Mouse (Mus musculus) cortical plate, adult 2 months (tissue): ENCODE measurements around the gene Tpm1. TPM values are rescaled to one million over a fixed set of nuclear protein-coding genes. Genes with fewer than 3 reads are reported as not detected.

ENCODE experiments used
- H3K27ac ChIP-seq: fragments of 200-500 bp; 2 replicates; pipeline ENCODE4 v1.5.1; 2012; ENCODE audit warnings: low read length, control low read depth, inconsistent platforms; ENCODE audit not compliant: insufficient read depth
- H3K4me1 ChIP-seq: fragments of 200-500 bp; 2 replicates; pipeline ENCODE4 v1.6.1; 2011; ENCODE audit warnings: low read length; ENCODE audit not compliant: control insufficient read depth, insufficient read depth
- H3K4me3 ChIP-seq: fragments of 200-500 bp; 2 replicates; pipeline ENCODE4 v1.5.1; 2011; ENCODE audit warnings: mild to moderate bottlenecking, low read length, control low read depth; ENCODE audit not compliant: insufficient read depth
- CTCF ChIP-seq: fragments of 200-500 bp; IDR thresholded peaks from 2 replicates; pipeline ENCODE4 v1.5.1; 2011; ENCODE audit warnings: mild to moderate bottlenecking, control low read depth, low read length; ENCODE audit not compliant: insufficient read depth; ENCODE audit errors: extremely low read depth
- POLR2A ChIP-seq: fragments of 200-500 bp; IDR thresholded peaks from 2 replicates; pipeline ENCODE4 v1.6.1; 2011; ENCODE audit warnings: mild to moderate bottlenecking, low read length, control low read depth; ENCODE audit not compliant: insufficient read depth; ENCODE audit errors: extremely low read depth
- polyA plus RNA-seq: library from polyadenylated mRNA; depleted of rRNA; stranded (reverse); fragments of >200 nt; gene quantifications from 2 replicates; pipeline ENCODE4 v1.2.3, GENCODE M21; 2012; rRNA removed

The Tpm1 gene
- polyA plus RNA-seq, 1 experiment, result 234 TPM

- TF ChIP-seq POLR2A (no peak), CTCF (no peak)
- Histone ChIP-seq H3K4me1 (peaks cover 6% of the 10 kb centered on the region), H3K4me3 (peak overlapping the region; percentile 77), H3K27ac (peak overlapping the region; percentile 93)
Observed at GRCm38 (mm10) chr9:66974721-66975225, 74.4 kb downstream of the Tpm1 start.

Other genes starting within 250 kb of the Tpm1 start
- 5.3 and 5.5 TPM in 2 replicates for gene Aph1c, start 214.7 kb downstream of the Tpm1 start, polyA plus RNA-seq
- 17.4 and 17.9 TPM in 2 replicates for gene Rab8b, start 129.7 kb downstream of the Tpm1 start, polyA plus RNA-seq
- gene Rps27l, start 103.3 kb downstream of the Tpm1 start, polyA plus RNA-seq, result 43.3 and 54.1 TPM in 2 replicates
- gene Lactb, start 73.9 kb downstream of the Tpm1 start, polyA plus RNA-seq, result 18.2 and 18.5 TPM in 2 replicates